Mouse (Mus musculus) gastrocnemius, adult 8-10 months (tissue): Measurements from ENCODE around the gene Incenp. TPM values are rescaled to one million over a fixed set of nuclear protein-coding genes. Genes with fewer than 3 reads are reported as not detected.
A peak's percentile ranks its signal among the peaks of the same experiment; 100 is the strongest.
"Not testable (repeated sequence)": the region's sequence is repeated elsewhere in the genome, so short reads cannot be mapped to it uniquely, and the experiment has no call there.

ENCODE experiments used
- DNase-seq, 2 experiments: peaks; one replicate each; pipeline ENCODE4 v3.0.0; 2022; ENCODE audit warnings: low spot score in 2 of 2
- total RNA-seq, 4 experiments: library from RNA; stranded (reverse); gene quantifications; 2 replicates each; pipeline ENCODE4 v1.2.4; 2022

Incenp gene
- total RNA-seq, 4 experiments from 2014 or later, result 1.5 to 4.6 (median 2.9) TPM

DNA sequence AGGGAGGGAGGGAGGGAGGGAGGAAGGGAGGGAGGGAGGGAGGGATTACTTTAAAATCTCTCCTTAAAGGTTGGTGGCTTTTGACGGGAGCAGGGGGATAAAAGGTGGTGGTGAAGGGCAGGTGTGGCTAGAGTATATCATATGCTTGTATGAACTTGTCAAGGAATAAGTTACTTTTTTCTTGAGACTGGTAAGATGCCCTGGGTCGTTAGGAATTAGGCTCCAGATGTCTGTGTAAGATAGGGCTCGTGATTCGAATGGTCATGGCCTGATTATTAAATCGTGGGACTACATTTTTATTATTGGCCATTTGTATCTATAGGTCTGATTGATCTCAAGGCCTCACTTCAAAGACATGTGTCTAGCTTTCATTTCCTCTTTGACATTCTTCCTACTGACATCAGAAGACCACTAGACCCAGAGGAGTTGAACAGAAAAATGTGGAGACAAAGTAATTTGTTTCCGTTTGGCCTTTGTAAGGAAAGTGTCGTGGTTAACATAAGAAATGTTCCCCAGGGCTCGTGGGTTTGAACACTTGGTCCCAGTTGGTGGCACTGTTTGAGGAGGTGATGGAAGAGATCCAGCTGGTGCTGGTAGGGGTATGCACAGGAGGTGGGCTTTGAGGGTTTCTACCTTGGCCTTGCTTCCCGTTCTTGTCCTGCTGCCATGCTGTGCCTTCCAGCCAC is 19.0 kb upstream of the Incenp start:
- no peak for DNase-seq

DNA sequence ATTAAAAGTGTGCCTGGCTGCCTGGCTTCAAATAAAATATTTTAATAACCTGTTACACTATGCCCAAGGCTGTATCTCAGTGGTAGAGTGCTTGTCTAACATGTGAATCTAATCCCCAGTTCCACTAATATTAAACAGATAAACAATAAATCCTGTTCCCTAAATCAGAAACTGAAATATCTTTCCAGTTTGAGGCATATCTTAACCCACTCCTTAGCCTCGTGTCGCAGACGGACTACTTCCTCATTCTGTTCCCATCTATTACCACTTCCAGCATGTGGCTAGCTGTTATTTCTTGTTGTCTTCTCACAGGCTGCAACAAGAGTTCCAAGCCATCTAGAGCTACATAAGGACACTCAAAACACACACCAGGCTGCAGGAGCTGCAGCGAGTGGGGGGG is 18.4 kb upstream of the Incenp start:
- DNase-seq, result no peak

DNA sequence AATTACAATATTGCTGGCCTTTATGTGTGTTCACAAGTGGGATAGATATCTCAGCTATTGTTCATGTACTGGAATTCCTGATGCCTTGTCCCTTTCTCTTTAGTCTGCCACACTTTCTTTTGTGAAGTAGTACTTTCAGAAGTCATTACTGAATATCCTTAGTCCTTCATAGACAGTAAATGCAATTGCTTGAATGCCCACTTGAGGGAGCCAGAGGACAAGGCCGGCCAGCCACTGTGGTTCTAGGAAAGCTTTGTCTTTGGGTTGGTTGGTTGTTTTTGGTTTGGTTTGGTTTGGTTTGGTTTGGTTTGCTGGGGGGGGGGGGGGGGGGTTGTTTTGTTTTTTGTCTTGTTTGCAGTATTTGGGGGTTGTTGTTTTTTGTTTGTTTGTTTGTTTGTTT is 16.6 kb upstream of the Incenp start:
- peak; percentile 46 to 54 for DNase-seq

DNA sequence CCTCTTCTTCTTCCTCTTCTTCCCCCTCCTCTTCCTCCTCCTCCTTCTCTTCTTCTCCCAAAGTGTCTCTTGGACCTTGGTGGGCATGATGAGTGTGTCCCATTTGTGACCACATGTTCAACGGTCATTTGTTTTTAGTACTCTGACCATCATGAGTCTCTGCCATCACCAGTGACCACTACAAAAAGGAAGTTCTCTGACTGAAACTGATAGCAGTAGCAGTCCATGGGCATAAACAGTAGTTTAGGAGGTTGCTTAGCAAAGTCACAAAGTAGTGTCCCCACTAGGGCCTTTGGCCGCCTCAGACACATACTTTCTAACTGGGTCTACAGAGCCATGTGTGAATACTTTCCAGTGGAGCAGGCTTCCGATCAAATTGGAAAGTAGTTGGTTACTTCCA is 15.0 kb upstream of the Incenp start:
- no peak for DNase-seq

DNA sequence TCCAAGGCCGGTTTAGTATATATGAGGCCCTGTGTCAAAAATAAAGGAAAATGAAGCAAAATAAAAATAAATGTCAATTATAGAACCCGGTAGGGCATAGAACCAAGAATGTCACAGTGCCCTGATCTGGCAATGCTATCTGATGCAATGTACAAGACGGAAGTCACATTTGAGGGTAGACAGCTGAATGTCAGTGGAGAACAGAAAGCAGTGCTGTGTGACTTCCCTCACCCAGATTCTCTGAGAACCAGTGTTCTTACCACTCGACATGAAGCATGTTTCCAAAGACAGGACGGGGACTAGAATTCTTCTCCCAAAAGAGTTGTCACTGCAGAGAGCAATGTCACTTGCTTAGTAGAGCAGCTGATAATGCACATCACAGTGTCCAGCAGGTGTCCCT is 14.4 kb upstream of the Incenp start:
- DNase-seq, result no peak

- no peak for DNase-seq
Observed at GRCm38 (mm10) chr19:9911314-9911754, 12.0 kb upstream of the Incenp start.

DNA sequence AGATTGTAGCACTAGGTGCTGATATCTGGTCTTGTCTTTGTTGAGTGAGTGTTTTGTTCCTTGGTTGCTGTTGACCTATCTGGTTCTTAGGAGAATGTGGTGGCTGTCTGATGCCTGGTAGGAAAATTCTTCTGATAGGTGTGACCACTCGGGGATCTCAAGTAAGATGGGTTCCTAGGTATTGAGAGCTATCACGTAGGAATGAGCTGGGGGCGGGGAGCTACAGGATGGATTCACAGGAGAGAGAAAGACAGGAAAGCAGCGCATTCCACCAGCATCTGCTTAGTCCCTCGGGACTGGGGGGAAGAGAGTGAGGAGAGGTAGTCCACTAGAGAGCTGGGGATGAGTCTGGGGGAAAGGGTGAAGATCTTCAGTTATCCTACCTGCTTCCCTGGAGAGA is 10.0 kb upstream of the Incenp start:
- no peak for DNase-seq

DNA sequence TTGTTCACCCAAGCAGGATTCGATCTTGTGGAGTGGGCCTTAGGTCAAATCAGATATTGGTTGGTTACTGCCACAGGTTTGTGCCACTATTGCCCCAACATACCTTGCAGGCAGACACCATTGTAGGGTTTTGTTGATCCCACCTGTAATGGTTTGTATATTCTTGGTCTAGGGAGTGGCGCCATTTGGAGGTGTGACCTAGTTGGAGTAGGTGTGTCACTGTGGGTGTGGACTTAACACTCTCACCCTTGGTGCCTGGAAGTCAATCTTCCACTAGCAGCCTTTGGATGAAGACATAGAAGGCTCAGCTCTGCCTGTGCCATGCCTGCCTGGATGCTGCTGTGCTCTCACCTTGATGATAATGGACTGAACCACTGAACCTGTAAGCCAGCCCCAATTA is 1.3 kb upstream of the Incenp start:
- not testable (repeated sequence) for DNase-seq

GRCm38 (mm10) chr19:9899780-9900146 is 412 bp upstream of the Incenp start:
- DNase-seq, result no peak

DNA sequence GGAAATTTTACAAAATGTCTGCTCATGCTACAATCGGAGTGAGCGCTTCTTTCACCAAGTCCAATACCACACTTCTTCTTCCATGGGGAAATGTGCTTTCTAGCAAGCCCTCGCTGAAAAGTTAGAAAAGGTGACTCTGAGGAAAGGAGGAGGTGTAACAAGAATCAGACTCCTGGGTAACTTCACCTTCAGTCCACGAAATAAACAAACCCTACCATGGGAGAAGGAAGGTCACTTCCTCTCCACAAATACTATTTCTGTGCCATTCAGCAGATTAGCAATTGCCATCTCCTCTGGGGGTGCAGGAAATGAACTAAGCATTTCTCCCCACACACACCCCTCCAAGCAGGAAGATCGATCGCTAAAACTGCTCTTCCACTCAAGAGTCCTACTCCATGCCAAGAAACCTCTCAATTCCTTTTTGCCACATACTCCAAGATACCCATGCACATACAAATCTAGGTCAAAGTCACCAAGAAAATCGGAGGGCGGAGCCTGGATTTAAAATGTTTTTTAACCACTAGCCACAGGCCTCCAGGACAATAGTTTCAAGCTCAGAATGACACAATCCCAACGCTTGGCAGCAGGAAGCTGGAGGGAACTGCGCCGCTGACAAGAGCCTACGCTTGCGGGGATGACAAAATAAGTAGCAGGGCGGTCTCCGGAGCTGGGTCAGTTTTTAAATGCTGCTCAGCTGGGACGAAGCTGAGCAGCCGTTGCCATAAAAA is 848 bp downstream of the Incenp start:
- DNase-seq, result no peak

GRCm38 (mm10) chr19:9896067-9896466 is 3.3 kb downstream of the Incenp start:
- DNase-seq, result no peak

DNA sequence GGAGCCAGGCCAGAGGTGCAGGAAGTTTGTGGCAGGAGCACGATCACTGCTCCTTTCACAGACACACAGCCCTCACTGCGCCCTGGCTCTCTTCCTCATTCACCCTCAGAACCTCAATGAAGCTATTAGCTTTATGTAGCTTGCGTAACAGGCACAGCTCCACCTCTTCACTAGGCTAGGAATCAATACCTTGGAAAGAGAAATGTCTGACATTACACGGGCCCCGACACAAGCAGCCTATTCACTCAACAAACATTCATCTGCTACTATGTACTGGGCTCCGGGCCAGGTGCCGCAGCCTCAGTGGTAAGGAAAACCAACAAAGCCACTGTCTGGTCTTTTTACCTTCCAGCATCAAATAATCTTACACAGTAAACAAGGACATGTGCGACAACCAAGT is 12.6 kb downstream of the Incenp start:
- no peak for DNase-seq

GRCm38 (mm10) chr19:9886348-9886747 is 13.0 kb downstream of the Incenp start:
- DNase-seq, result no peak

DNA sequence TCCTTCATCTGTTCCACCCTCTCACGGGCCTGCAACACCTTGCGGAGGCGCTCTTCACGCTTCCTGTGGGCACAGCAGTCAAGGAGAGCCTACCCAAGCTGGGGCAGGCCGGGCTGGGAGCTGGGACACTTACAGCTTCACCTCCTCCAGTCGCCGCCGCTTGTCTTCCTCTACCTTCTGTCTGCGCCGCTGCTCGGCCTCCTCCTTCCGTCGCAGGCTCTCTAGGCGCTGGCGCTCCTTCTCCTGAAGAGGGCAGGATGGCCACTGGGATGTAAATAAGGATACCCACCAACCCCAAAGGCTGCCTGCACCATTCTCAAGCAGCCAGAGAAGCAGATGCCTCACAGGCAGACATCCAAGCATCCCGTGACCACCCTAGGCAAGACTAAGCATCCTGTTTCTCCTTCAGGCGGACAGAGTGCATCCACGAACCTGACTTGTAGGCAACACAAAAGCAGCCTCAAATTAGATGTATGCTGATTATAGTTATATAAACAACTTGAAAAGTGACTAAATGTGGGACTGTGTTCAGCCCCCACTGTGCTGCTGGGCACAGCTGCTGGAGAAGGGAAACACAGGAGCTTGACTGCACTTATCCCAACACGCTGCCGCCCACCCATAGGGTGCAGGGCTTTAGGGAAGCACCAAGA is 21.0 kb downstream of the Incenp start:
- DNase-seq, result no peak

DNA sequence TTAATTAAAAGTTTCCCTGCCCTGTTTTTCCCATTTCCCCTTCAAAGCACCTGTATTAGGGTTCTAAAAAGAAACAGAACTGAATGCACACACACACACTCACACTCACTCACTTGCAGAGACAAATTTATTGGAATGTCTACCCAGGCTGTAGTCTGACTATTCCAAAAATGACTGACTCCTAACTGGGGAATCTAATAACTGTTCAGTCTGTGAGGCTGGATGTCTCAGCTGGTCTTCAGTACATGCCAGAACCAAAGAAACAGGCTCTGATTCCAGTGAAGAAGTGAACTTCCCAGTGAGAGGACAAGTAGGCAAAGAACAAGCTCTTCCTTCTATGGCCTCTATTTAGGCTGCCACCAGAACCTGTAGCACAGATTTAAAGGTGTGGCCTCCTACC is 33.9 kb downstream of the Incenp start:
- no peak for DNase-seq

GRCm38 (mm10) chr19:9864856-9865255 is 34.5 kb downstream of the Incenp start:
- no peak for DNase-seq

DNA sequence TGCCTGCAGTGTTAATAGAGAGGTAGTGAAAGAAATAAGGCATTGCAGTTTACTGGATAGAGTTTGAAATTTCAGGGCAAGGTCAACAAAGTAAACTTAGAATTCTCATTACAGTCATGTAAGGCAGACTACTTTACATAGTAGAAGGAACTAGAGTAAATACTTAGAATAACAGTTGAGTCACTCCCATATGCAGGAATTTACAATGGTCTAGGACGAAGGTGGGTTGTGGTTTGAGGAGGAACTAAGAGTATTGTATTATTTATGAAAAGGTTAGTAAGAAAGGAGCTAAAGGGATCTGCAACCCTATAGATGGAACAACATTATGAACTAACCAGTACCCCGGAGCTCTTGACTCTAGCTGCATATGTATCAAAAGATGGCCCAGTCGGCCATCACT is 38.5 kb downstream of the Incenp start:
- not testable (repeated sequence) for DNase-seq

GRCm38 (mm10) chr19:9849368-9850075 is 49.8 kb downstream of the Incenp start:
- DNase-seq, result not testable (repeated sequence)

DNA sequence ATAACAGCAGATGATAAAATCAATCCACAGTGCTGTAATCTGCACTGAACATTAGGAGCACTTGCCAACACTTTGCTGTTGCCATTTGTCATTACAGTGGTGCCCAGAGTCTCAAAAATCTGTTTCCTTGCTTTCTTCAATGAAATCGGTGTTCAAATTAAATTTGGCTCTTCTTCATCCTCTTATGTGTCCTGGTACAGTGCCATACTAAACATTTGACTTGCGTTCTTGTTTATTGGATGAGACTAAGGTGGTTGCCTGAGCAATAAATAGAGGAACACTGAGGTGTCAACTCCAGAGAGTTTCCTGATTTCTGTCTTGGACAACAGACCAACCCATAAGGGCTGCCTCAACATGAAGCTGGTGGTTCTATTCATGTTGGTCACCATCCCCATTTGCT is 52.1 kb downstream of the Incenp start, which contains the start of gene Scgb2a2:
TSS of gene Scgb2a2 (plus strand) at position 301 of the 400 bp plus-strand sequence.
- no peak for DNase-seq

DNA sequence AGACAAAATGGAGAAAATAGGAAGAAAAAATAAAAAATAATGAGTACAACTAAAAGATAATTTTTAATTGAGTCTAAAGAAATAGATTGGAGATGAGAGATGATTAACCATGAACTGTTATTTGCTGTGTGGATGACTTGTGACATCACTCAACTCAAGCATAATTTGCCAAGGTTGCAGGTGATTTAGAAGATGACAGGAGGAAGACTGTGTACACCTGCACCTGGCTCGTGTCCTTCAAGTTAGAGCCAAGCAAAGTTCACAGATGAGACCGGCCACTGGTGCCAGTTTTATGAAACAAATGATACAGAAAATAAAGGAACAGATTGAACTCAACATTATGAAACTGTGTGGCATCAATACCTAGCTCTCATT is 62.0 kb downstream of the Incenp start:
- DNase-seq, result no peak

DNA sequence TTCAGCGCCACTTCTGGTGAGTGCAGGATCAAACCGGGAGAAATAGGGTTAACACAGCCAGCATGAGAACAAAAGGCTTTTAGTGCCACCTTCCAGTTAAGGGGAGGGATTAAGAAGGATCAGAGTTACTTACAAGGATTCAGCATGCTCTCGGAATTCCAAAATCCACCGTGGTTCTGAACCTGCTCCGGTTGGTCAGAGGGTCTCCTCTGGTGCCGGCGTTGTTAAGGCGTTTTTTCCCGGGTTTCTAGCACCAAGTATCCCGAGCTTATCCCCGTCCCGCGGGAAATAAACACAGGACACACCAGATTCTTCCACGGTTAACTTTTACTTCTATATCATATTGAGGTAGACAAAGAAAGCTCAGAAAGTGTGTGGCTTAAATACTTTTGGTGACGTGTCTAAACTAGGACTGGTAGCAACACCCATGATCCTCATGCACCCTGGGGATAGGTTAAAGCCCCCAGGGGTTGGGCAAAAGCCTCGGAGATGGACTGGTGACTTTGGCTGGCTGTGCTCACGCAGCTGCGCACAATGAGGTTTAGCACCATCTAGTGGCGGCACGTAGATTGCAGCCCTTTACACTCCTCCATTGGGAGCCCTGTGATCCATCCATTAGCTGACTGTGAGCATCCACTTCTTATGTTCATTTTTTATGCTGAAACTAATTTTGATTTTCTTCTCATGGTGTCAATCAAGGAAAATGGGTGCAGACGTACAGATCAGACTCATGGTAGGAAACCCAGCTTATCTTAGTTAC is 62.6 kb downstream of the Incenp start:
- DNase-seq, result peak; percentile 23 to 36
